Mouse (Mus musculus): ENCODE measurements around the gene Fam214a. TPM values are rescaled to one million over a fixed set of nuclear protein-coding genes. Genes with fewer than 3 reads are reported as not detected.

The Fam214a gene
- total and polyA plus RNA-seq, 2 experiments from 2014 or later: 13.3 to 20.8 TPM

DNA sequence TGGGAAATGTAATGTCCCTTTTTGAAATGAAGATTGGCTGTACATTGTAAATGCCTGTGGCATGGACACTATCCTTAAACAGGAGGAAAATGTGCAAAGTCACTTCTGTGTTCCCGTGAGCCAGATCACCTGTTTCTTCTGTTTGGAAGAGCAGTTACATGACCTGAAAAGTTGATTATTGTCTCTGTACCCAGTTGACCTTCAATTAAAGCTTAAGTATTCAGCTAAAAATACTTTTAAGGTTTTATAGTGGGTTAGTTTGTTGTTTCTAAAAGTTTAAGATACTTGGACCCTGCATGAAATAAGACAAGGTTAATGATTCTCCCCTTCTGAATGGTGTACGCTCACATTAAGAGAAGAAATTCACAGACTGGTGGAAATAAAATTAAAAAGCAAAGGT lies 87.9 kb downstream of the Fam214a start:
- Histone ChIP-seq H3K4me3 (ENCODE audit: low read depth, low read length) (no peak overlapping the region), H3K9ac (replicated peaks; ENCODE audit: low read depth, low read length) (no peak overlapping the region), H3K4me2 (ENCODE audit: low read depth, low read length) (no peak overlapping the region), H3K36me3 (replicated peaks; ENCODE audit: control insufficient read depth, insufficient read depth, low read length) (peaks cover 2% of the 10 kb centered on the region; the same call in 1 of the 2 replicates), H3K27me3 (ENCODE audit: control insufficient read depth, insufficient read depth, low read length) (no peaks in the 10 kb centered on the region), H3K4me1 (ENCODE audit: control insufficient read depth, insufficient read depth) (peaks cover 9% of the 10 kb centered on the region), H3K27ac (ENCODE audit: low read depth) (no peak overlapping the region), H3K9me3 (replicated peaks; ENCODE audit: control insufficient read depth, low read length) (no peaks in the 10 kb centered on the region)
- TF ChIP-seq CTCF (IDR thresholded peaks at IDR 0.05; ENCODE audit: low read depth) (no peak), EP300 (IDR thresholded peaks at IDR 0.05; ENCODE audit: low read depth) (no peak)
- no peak for ATAC-seq (ENCODE audit: insufficient read depth, low read depth)
- no peak for DNase-seq (ENCODE audit: low spot score)
- 81% methylated on average over 2 of the region's 2 CpGs for WGBS

DNA sequence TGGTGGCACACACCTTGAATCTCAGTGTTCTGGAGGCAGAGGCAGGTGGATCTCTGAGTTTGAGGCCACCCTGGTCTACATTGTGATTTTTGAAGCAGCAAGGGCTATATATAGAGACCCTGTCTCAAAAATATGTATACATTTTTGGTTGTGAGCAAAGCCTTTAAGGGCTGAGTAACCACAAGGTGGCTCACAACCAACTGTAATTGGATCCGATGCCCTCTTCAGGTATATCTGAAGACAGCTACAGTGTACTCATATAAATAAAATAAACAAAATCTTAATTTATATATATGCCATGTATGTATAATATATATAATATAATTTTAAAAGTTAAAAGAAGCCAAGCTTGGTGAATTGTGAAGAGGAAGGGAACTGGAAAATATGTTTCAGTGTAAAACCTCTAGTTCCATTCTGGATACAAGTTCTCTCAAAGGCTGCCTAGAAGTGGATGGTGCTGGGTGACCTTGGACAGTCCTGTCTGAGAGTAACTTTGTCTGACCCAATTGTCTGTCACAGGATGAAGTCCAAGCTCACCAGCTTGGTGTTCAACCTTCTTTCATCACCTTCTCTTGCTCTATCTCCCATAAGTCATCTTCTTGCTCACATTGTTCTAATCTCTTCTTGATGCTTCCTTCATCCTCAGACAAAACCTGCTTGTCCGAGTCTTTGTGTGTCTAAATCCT lies 89.3 kb downstream of the Fam214a start:
- no peak for ATAC-seq (ENCODE audit: insufficient read depth, low read depth)

DNA sequence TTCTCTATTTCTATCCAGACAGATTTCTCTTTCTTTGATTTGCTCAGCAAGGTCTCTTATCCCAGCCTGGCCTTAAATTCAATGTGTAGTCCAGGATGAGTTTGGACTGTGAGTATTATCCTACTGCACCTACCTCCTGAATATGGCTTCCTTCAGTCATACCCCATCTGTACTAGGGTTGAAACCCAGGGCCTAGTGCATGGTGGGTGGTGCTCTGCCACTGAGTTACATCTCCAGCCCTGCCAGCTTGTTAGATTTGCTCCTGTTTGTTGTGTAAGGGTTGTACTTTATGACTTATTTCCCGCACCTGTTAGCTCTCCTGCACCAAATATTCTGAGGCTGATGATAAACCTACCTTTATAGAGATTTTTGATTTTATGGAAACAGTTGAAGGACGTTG lies 90.5 kb downstream of the Fam214a start:
- DNase-seq (ENCODE audit: low spot score) (no peak), ATAC-seq (ENCODE audit: insufficient read depth, low read depth) (no peak)
- TF ChIP-seq CTCF (IDR thresholded peaks at IDR 0.05; ENCODE audit: low read depth): no peak
- no peak for TF ChIP-seq EP300 (IDR thresholded peaks at IDR 0.05; ENCODE audit: low read depth)
- 86% methylated on average over 2 of the region's 2 CpGs for WGBS
- no peak overlapping the region for H3K4me3 ChIP-seq (ENCODE audit: low read depth, low read length)
- H3K27ac ChIP-seq (ENCODE audit: low read depth): no peak overlapping the region
- no peaks in the 10 kb centered on the region for H3K27me3 ChIP-seq (ENCODE audit: control insufficient read depth, insufficient read depth, low read length)
- H3K9me3 ChIP-seq (replicated peaks; ENCODE audit: control insufficient read depth, low read length): no peaks in the 10 kb centered on the region
- peaks cover 12% of the 10 kb centered on the region; the same call in 1 of the 2 replicates for H3K36me3 ChIP-seq (replicated peaks; ENCODE audit: control insufficient read depth, insufficient read depth, low read length)
- peaks cover 12% of the 10 kb centered on the region for H3K4me1 ChIP-seq (ENCODE audit: control insufficient read depth, insufficient read depth)
- no peak overlapping the region for H3K4me2 ChIP-seq (ENCODE audit: low read depth, low read length)
- H3K9ac ChIP-seq (replicated peaks; ENCODE audit: low read depth, low read length): no peak overlapping the region

More for the DNA sequence above, 89.3 kb downstream of the Fam214a start:
- peaks cover 12% of the 10 kb centered on the region for H3K4me1 ChIP-seq (ENCODE audit: control insufficient read depth, insufficient read depth)
- no peak overlapping the region for H3K4me2 ChIP-seq (ENCODE audit: low read depth, low read length)
- TF ChIP-seq CTCF (IDR thresholded peaks at IDR 0.05; ENCODE audit: low read depth): no peak
- TF ChIP-seq EP300 (IDR thresholded peaks at IDR 0.05; ENCODE audit: low read depth): no peak
- H3K36me3 ChIP-seq (replicated peaks; ENCODE audit: control insufficient read depth, insufficient read depth, low read length): peaks cover 12% of the 10 kb centered on the region; the same call in 1 of the 2 replicates
- H3K27me3 ChIP-seq (ENCODE audit: control insufficient read depth, insufficient read depth, low read length): no peaks in the 10 kb centered on the region
- WGBS: 72% methylated on average over 2 of the region's 2 CpGs
- no peak overlapping the region for H3K27ac ChIP-seq (ENCODE audit: low read depth)
- DNase-seq (ENCODE audit: low spot score): no peak
- no peak overlapping the region for H3K4me3 ChIP-seq (ENCODE audit: low read depth, low read length)
- no peak overlapping the region for H3K9ac ChIP-seq (replicated peaks; ENCODE audit: low read depth, low read length)
- H3K9me3 ChIP-seq (replicated peaks; ENCODE audit: control insufficient read depth, low read length): no peaks in the 10 kb centered on the region

DNA sequence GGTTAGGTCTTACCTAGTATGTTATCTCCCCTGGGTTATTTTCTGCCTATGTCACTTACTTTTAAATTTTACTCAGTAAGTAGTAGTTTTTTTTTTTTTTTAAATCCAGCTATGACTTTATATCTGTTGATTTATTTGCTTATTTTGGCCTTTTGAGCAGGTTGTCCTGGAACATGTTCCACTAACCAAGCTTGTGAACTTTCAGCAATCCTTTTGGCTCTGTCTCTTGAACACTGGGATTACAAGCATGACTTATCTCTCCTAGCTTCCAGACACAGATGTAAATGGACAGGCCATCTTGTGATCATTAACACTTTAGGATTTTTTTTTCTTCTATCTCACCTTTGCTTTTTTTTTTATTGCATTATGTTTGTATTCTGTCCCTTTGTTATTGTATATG lies 94.4 kb downstream of the Fam214a start:
- Histone ChIP-seq H3K9me3 (replicated peaks; ENCODE audit: control insufficient read depth, low read length) (no peaks in the 10 kb centered on the region), H3K27ac (ENCODE audit: low read depth) (no peak overlapping the region), H3K36me3 (replicated peaks; ENCODE audit: control insufficient read depth, insufficient read depth, low read length) (peaks cover 12% of the 10 kb centered on the region; the same call in 1 of the 2 replicates), H3K4me1 (ENCODE audit: control insufficient read depth, insufficient read depth) (0 out of 2 replicates have a peak, but pooled peaks cover 3% of the 10 kb centered on the region), H3K9ac (replicated peaks; ENCODE audit: low read depth, low read length) (no peak overlapping the region), H3K27me3 (ENCODE audit: control insufficient read depth, insufficient read depth, low read length) (no peaks in the 10 kb centered on the region), H3K4me3 (ENCODE audit: low read depth, low read length) (no peak overlapping the region), H3K4me2 (ENCODE audit: low read depth, low read length) (no peak overlapping the region)
- ATAC-seq (ENCODE audit: insufficient read depth, low read depth) (no peak), DNase-seq (ENCODE audit: low spot score) (no peak)
- TF ChIP-seq CTCF (IDR thresholded peaks at IDR 0.05; ENCODE audit: low read depth) (no peak), EP300 (IDR thresholded peaks at IDR 0.05; ENCODE audit: low read depth) (no peak)

DNA sequence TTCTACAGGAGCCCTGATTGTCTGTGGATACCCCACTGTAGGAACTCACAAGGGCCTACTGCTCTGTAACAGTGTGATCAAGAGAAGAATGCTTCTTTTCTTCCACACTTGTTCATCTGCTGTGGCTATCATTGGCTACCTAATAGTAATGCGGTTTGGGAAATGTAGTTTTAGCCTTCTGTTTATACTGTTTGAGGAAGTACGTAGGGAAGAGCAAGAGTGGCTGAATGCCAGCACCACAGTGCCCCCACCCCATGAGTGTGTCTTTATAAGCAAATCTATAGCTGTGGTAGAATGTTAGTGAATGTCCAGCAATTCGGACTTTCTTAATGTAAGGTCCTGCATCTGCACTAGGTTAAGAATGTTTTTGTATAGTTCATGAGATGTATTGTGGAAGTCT lies 96.4 kb downstream of the Fam214a start:
- no peak overlapping the region for H3K27ac ChIP-seq (ENCODE audit: low read depth)
- H3K36me3 ChIP-seq (replicated peaks; ENCODE audit: control insufficient read depth, insufficient read depth, low read length): peaks cover 12% of the 10 kb centered on the region; the same call in 1 of the 2 replicates
- ATAC-seq (ENCODE audit: insufficient read depth, low read depth): no peak
- H3K9me3 ChIP-seq (replicated peaks; ENCODE audit: control insufficient read depth, low read length): no peaks in the 10 kb centered on the region
- DNase-seq (ENCODE audit: low spot score): no peak
- H3K4me3 ChIP-seq (ENCODE audit: low read depth, low read length): no peak overlapping the region
- no peak overlapping the region for H3K9ac ChIP-seq (replicated peaks; ENCODE audit: low read depth, low read length)
- WGBS: 73% methylated on average over 3 of the region's 3 CpGs
- H3K4me2 ChIP-seq (ENCODE audit: low read depth, low read length): no peak overlapping the region
- TF ChIP-seq CTCF (IDR thresholded peaks at IDR 0.05; ENCODE audit: low read depth) (no peak), EP300 (IDR thresholded peaks at IDR 0.05; ENCODE audit: low read depth) (no peak)
- H3K27me3 ChIP-seq (ENCODE audit: control insufficient read depth, insufficient read depth, low read length): no peaks in the 10 kb centered on the region
- H3K4me1 ChIP-seq (ENCODE audit: control insufficient read depth, insufficient read depth): 0 out of 2 replicates have a peak, but pooled peaks cover 3% of the 10 kb centered on the region

All from heart, postnatal 0 days (tissue).